Mouse (Mus musculus): ENCODE data around the gene Gm20489. TPM values are rescaled to one million over a fixed set of nuclear protein-coding genes. Genes with fewer than 3 reads are reported as not detected.

The Gm20489 gene
- not detected in 2 replicates for polyA plus RNA-seq (2015; fragmentation: Nextera tagmentation; extraction: Ambion mirVana)

- H3K4me1 ChIP-seq (replicated peaks) = peaks cover 9% of the 10 kb centered on the region
- peaks cover 18% of the 10 kb centered on the region; the same call in 1 of the 2 replicates for H3K27me3 ChIP-seq
- H3K4me2 ChIP-seq = peak within 1 kb of the TSS; percentile 30
- 36% methylated on average over 3 of the region's 3 CpGs for WGBS (ENCODE audit: insufficient replicate concordance)
- no peak for ATAC-seq (ENCODE audit: insufficient read depth)
- no peak within 1 kb of the TSS for H3K27ac ChIP-seq (replicated peaks)
- no peaks in the 10 kb centered on the region for H3K36me3 ChIP-seq (replicated peaks)
- H3K4me3 ChIP-seq (replicated peaks) = no peak within 1 kb of the TSS
- no peaks in the 10 kb centered on the region for H3K9me3 ChIP-seq (replicated peaks)
- no peak within 1 kb of the TSS for H3K9ac ChIP-seq
Observed at GRCm38 (mm10) chrX:101268755-101269124, at the start of gene Gm20489. Gene Gm20489, minus strand, starts transcription at chrX:101269023.

- no peak overlapping the region for H3K27ac ChIP-seq (replicated peaks)
- H3K36me3 ChIP-seq (replicated peaks) = no peaks in the 10 kb centered on the region
- no peak overlapping the region for H3K4me2 ChIP-seq
- H3K27me3 ChIP-seq = peaks cover 51% of the 10 kb centered on the region
- H3K4me3 ChIP-seq (replicated peaks) = no peak overlapping the region
- no peak for ATAC-seq (ENCODE audit: insufficient read depth)
- 22% methylated on average over 6 of the region's 6 CpGs for WGBS (ENCODE audit: insufficient replicate concordance)
- H3K9ac ChIP-seq = no peak overlapping the region
- no peaks in the 10 kb centered on the region for H3K4me1 ChIP-seq (replicated peaks)
- H3K9me3 ChIP-seq (replicated peaks) = no peaks in the 10 kb centered on the region
Observed at GRCm38 (mm10) chrX:101313625-101314359, 45.0 kb upstream of the Gm20489 start.

DNA sequence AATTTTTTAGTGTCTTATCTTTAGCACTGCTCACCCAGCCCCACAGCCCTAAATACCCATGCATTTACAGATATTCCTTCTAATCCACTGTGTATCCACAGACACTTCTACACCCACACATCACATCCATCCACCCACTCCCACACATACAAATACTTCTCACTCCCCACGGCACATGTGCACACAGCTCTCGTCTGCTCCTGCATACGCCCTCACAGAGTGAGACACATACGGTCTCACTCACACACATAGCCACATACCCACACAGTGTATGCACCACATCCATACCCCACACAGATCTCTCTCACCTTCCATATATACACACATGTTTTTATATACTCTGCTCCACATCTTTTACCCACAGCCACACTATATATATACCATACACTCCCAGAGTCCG lies 40.5 kb upstream of the Gm20489 start:
- Histone ChIP-seq H3K4me3 (replicated peaks) (no peak overlapping the region), H3K4me1 (replicated peaks) (no peaks in the 10 kb centered on the region), H3K4me2 (no peak overlapping the region), H3K36me3 (replicated peaks) (no peaks in the 10 kb centered on the region), H3K27me3 (peaks cover 79% of the 10 kb centered on the region), H3K9ac (no peak overlapping the region), H3K27ac (replicated peaks) (no peak overlapping the region), H3K9me3 (replicated peaks) (no peaks in the 10 kb centered on the region)
- no peak for ATAC-seq (ENCODE audit: insufficient read depth)
- 85% methylated on average over 5 of the region's 5 CpGs for WGBS (ENCODE audit: insufficient replicate concordance)

GRCm38 (mm10) chrX:101304646-101305045 lies 35.8 kb upstream of the Gm20489 start:
- Histone ChIP-seq H3K4me2 (no peak overlapping the region), H3K36me3 (replicated peaks) (no peaks in the 10 kb centered on the region), H3K9ac (no peak overlapping the region), H3K4me3 (replicated peaks) (no peak overlapping the region), H3K9me3 (replicated peaks) (no peaks in the 10 kb centered on the region), H3K4me1 (replicated peaks) (no peaks in the 10 kb centered on the region), H3K27ac (replicated peaks) (no peak overlapping the region), H3K27me3 (peaks cover 79% of the 10 kb centered on the region)
- 48% methylated on average over 2 of the region's 2 CpGs for WGBS (ENCODE audit: insufficient replicate concordance)
- no peak for ATAC-seq (ENCODE audit: insufficient read depth)

DNA sequence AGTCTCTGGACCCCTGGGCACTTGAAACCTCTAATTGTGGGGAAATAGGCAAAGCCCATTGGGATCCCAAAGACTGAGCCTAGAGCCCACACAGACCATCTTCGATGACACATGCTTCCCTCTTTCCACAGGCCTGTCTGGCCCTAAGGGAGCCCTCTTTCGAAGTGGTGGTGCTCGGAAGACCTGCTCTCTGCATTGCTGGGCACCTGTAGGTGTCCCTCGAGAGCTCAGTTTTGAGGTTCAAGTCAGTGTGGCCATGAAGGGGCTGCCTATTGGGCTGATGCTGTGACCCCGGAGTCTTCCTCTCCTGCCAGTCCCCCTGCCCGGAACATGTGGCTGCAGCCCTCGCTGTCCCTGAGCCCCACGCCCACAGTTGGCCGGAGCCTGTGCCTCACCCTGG lies 32.8 kb upstream of the Gm20489 start:
- Histone ChIP-seq H3K4me3 (replicated peaks) (no peak overlapping the region), H3K9me3 (replicated peaks) (no peaks in the 10 kb centered on the region), H3K4me1 (replicated peaks) (peaks cover 5% of the 10 kb centered on the region; the same call in 1 of the 2 replicates), H3K36me3 (replicated peaks) (peaks cover 15% of the 10 kb centered on the region), H3K27ac (replicated peaks) (no peak overlapping the region), H3K27me3 (peaks cover 66% of the 10 kb centered on the region), H3K9ac (no peak overlapping the region), H3K4me2 (no peak overlapping the region)
- 75% methylated on average over 9 of the region's 9 CpGs for WGBS (ENCODE audit: insufficient replicate concordance)
- no peak for ATAC-seq (ENCODE audit: insufficient read depth)

DNA sequence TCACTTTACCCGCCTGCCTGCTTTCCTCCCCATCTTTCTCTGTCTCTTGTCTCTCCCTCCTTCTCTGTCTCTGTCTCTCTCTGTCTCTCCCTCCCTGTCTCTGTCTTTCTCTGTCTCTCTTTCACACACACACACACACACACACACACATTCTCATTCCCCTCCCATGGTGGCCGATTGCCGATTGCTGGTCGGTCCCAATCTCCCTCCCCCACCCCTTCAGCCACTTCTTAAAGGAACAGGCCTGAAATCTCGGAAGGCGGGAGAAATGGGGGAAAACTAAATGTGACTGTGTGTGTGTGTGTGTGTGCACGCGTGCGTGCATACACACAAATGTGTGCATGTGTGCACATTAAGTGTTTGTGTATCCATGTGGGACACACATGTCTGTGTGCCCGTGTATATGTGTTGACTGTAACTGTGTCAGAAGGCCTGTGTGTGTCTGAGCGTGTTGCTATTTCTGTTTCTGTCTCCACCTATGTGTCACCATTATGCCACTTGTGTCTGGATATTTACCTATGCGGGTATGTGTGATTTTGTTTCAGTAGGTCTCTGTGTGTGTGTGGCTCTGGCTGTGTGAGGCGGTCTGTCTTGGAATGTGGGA lies 31.7 kb upstream of the Gm20489 start:
- Histone ChIP-seq H3K27ac (replicated peaks) (no peak overlapping the region), H3K4me3 (replicated peaks) (no peak overlapping the region), H3K36me3 (replicated peaks) (peaks cover 26% of the 10 kb centered on the region), H3K27me3 (peaks cover 56% of the 10 kb centered on the region), H3K4me1 (replicated peaks) (peaks cover 5% of the 10 kb centered on the region; the same call in 1 of the 2 replicates), H3K4me2 (no peak overlapping the region), H3K9me3 (replicated peaks) (no peaks in the 10 kb centered on the region), H3K9ac (no peak overlapping the region)
- 43% methylated on average over 13 of the region's 13 CpGs for WGBS (ENCODE audit: insufficient replicate concordance)
- ATAC-seq (ENCODE audit: insufficient read depth) = no peak

- no peak overlapping the region for H3K4me3 ChIP-seq (replicated peaks)
- no peak overlapping the region for H3K27ac ChIP-seq (replicated peaks)
- H3K4me1 ChIP-seq (replicated peaks) = peaks cover 5% of the 10 kb centered on the region; the same call in 1 of the 2 replicates
- H3K9ac ChIP-seq = no peak overlapping the region
- no peaks in the 10 kb centered on the region for H3K9me3 ChIP-seq (replicated peaks)
- H3K4me2 ChIP-seq = no peak overlapping the region
- WGBS (ENCODE audit: insufficient replicate concordance) = 26% methylated on average over 12 of the region's 13 CpGs
- no peak for ATAC-seq (ENCODE audit: insufficient read depth)
- H3K27me3 ChIP-seq = peaks cover 50% of the 10 kb centered on the region
- peaks cover 32% of the 10 kb centered on the region for H3K36me3 ChIP-seq (replicated peaks)
Observed at GRCm38 (mm10) chrX:101299473-101300426, 30.9 kb upstream of the Gm20489 start.

- Histone ChIP-seq H3K4me3 (replicated peaks) (no peak within 1 kb of the TSS), H3K4me1 (replicated peaks) (peaks cover 5% of the 10 kb centered on the region; the same call in 1 of the 2 replicates), H3K36me3 (replicated peaks) (peaks cover 39% of the 10 kb centered on the region), H3K27ac (replicated peaks) (no peak within 1 kb of the TSS), H3K4me2 (peak within 1 kb of the TSS; percentile 30; the same call in 1 of the 2 replicates), H3K9ac (no peak within 1 kb of the TSS), H3K27me3 (peaks cover 43% of the 10 kb centered on the region), H3K9me3 (replicated peaks) (no peaks in the 10 kb centered on the region)
- no peak for ATAC-seq (ENCODE audit: insufficient read depth)
- 25% methylated on average over 23 of the region's 24 CpGs for WGBS (ENCODE audit: insufficient replicate concordance)
Observed at GRCm38 (mm10) chrX:101299055-101299454, 30.2 kb upstream of the Gm20489 start, which contains the start of gene Nlgn3. Gene Nlgn3, plus strand, starts transcription at chrX:101299168.

DNA sequence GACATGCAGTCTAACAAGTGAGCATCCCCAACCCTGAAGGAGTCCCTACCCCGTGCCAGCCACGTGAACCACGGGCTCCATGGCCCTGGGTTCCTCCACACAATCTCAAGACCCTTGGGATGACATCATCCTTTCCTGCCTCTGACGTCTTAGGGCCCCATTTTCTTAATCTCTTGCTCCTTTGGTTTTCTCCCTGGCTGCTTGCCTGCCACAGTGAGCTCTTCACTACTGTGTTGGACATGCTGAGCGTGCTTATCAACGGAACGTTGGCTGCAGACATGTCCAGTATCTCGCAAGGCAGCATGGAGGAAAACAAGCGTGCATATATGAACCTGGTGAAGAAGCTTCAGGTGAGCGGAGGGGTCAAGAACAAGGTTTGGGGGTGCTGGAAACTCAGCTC lies 21.3 kb upstream of the Gm20489 start:
- WGBS (ENCODE audit: insufficient replicate concordance) = 48% methylated on average over 10 of the region's 10 CpGs
- Histone ChIP-seq H3K27ac (replicated peaks) (peak overlapping the region; percentile 95), H3K4me2 (peak overlapping the region; percentile 25), H3K9ac (no peak overlapping the region), H3K4me1 (replicated peaks) (peaks cover 50% of the 10 kb centered on the region), H3K4me3 (replicated peaks) (no peak overlapping the region), H3K27me3 (no peaks in the 10 kb centered on the region), H3K9me3 (replicated peaks) (no peaks in the 10 kb centered on the region), H3K36me3 (replicated peaks) (peaks cover 88% of the 10 kb centered on the region)
- ATAC-seq (ENCODE audit: insufficient read depth) = peak; percentile 23

DNA sequence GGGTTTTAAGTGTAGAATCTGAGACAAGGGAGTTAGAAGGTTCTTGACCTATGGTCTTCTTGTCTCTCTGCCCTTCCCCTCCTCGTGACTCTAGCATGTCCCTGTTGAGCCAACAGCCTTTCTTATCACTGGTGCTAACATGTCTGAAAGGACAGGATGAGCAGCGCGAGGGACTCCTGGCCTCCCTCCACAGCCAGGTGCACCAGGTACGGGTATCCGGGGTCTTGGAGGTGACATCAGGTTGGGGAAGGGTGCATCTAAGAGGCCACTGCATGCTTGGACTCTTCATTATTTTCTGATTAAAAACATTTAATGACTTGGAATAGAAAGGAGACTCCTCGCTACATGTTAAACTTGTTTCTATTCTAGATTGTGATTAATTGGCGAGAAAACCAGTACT lies 20.2 kb upstream of the Gm20489 start:
- no peaks in the 10 kb centered on the region for H3K9me3 ChIP-seq (replicated peaks)
- H3K4me2 ChIP-seq = peak overlapping the region; percentile 61
- peak overlapping the region; percentile 95 for H3K27ac ChIP-seq (replicated peaks)
- ATAC-seq (ENCODE audit: insufficient read depth) = no peak
- peaks cover 88% of the 10 kb centered on the region for H3K36me3 ChIP-seq (replicated peaks)
- no peak overlapping the region for H3K9ac ChIP-seq
- H3K4me1 ChIP-seq (replicated peaks) = peaks cover 50% of the 10 kb centered on the region
- H3K4me3 ChIP-seq (replicated peaks) = no peak overlapping the region
- WGBS (ENCODE audit: insufficient replicate concordance) = 81% methylated on average over 7 of the region's 7 CpGs
- no peaks in the 10 kb centered on the region for H3K27me3 ChIP-seq
